Mouse (Mus musculus) left cerebral cortex, adult 9 months (tissue): ENCODE measurements around the gene F2rl3.
A peak's percentile ranks its signal among the peaks of the same experiment; 100 is the strongest.

Experiments used
- DNase-seq, 2 experiments: peaks; one replicate each; pipeline ENCODE4 v3.0.0; 2022; ENCODE audit warnings: low spot score in 2 of 2

F2rl3 gene

DNA sequence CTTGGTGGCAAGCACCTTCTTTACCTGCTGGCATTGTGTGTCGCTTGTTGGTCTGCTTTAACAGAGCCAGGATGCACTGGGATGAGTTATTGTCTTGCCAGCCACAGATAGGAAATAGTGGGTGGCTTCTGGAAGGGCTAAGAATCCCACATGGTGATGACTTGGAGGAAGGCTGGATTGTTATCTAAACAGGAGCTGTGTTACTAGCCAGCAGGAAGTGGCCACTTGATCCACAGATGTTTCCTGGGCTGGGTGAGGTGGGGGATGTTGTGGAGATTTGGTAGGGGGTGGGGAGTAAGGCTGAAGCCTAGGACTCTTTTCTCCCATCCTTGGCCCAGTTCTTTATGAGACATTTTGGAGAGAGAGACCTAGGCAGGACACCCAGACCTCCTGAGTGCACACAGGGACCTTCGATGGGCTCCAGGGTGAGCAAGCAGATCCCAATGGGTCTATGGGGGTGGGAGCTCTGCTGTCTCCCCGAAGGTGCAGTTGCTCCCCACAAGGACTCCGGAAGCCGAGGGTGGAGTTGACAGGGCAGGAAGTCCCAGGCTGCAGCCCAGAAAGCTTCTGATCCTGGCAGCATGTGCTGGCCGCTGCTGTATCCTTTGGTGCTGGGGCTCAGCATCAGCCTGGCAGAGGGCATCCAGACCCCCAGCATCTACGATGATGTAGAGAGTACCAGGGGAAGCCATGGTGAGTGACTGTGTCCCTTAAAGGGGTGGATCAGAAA is at the start of gene F2rl3:
Gene F2rl3, plus strand, starts transcription at position 559 of the 730 bp plus-strand sequence.
- no peak for DNase-seq

DNA sequence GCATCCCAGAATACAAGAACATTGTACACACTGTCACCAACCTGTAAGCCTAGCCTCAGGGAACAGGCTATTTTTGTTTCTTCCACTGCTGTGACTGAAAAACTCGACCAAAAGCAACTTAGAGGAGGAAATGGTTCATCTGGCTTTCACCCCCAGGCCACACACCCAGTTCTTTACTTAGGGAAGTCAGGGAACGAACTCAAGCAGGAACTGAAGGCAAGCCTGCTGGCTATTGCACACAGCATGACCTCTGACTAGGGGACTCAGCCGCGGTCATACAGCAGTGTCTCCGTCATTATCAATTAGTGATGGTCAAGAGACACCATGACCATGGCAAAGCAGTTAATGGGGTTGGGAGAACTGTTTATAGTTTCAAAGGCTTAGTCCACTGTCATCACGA is 49.1 kb upstream of the F2rl3 start:
- no peak for DNase-seq

DNA sequence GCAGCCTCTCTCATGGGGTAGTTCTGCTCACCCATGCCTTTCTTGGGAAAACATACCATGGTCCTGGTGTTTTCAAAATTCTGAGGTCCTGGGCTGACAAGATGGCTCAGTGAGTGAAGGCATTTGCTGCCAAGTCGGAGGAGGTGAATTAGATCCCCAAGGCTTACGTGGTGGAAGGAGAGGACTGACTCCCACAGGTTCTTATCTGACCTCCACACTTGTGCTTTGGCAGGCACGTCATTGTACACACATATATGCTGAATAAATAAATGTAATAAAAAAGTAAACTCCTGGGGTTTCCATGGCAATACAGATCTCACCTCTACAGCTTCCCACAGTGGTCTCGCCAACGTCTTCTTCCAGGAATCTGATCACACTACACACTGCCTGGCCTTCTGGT is 45.1 kb upstream of the F2rl3 start:
- DNase-seq, result no peak

DNA sequence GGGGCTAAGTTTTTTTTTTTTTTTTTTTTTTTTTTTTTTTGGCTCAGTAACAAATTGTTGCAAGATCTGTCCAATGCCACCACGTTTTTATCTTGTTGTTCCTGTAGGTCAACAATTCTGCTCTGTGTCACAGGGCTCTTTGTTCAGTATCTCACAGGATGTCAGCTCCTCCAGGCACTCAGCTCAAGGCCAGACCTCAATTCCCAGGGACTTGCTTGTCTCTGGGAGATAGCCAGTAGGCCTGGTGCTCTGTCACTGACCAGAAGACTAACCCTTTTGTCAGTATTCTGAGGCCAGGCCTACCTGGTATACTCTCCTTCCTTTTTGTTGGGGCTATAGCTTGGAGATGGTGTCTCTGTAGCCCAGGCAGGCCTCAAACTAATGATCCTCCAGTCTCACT is 41.1 kb upstream of the F2rl3 start:
- DNase-seq, result no peak

DNA sequence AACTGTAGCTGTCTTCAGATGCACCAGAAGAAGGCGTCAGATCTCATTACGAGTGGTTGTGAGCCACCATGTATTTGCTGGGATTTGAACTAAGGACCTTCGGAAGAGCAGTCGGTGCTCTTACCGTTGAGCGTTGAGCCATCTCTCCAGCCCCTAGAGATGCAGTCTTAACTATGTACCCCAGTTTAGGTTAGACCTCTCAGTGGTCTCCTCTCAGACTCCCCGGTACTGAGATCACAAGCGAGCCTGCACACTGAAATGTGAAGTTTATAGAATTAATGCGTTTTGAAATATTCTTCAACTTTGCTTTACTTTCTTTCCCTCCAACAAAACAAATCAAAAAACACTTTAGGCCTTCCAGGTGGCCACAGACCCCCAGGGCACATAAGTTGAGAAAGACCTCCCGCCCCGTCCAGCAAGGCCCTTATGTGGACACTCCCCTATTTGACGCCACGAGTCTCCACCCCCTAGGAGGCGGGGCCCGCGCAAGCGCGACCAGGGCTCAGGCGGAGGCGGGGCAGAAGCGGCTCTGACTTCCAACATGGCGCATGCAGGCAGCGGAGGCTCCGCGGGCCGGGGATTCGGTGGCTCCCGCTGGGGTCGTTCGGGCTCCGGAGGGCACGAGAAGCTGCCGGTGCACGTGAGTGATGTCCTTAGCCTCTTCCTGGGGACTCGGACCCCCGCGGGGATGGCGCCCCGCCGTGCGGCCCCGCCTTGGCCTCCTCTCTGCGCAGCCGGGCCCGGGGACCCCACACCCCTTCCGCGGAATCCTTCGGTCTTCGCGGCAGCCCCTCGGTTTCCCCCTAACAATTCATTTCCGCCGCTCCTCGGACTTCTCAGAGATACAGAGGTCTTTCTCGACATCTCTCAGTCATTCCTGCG is 38.7 kb upstream of the F2rl3 start, which contains the start of gene Sin3b:
Gene Sin3b, plus strand, starts transcription at position 517 of the 882 bp plus-strand sequence.
- peak; percentile 73 to 94 for DNase-seq

DNA sequence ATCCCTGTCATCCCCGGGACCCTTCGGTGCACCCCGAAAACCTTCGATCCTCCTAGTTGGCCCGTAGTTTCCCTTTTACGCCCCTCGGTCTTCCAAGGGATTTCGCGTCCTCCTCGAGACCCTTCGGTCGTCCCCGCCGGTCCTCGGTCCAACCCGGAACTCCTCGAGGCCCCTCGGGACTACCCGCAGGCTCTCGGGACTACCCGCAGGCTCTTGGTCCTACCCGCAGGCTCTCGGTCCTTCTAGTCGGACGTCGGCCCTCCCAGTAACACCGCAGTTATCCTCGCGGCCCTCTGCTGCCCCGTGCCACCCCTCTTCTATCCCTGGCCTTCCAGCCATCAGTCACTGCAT is 38.1 kb upstream of the F2rl3 start:
- no peak for DNase-seq

DNA sequence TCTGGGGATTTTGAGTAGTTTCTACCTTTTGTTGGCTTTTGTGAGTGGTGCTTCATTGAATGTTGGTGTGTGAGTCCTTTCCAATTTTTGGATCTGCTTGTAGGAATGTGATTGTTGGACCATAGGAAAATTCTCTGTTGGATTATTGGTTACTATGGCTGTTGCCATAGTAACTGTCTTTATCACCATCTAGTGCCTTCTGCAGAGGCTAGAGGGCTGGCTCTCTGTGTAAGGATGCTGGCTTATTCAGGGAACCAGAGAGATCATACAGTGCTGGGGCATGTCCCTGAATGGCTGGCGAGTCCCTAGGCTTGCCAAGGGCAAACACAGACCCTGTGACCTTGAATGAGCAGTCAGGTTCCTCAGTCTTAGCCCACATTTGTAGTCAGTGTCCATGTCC is 33.0 kb upstream of the F2rl3 start:
- DNase-seq, result no peak

DNA sequence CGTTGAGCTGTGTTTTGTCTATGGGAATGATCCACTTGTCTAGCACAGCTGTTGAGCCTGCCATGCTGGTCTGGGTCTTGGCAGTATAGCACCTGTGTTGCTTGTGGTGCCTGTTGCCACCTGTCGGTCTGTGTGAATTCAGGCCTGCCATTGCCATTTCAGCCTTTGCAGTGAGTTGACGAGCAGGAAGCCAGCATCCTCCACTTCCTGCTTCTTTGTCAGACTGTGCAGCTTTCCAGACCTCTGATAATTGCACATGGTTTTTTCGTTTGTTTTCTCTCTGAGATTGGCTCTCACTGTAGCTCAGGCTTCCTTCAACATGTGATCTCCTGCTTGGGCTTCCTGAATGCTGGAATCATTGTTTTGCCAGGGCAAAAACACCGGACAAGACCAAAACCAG is 26.7 kb upstream of the F2rl3 start:
- DNase-seq, result no peak

DNA sequence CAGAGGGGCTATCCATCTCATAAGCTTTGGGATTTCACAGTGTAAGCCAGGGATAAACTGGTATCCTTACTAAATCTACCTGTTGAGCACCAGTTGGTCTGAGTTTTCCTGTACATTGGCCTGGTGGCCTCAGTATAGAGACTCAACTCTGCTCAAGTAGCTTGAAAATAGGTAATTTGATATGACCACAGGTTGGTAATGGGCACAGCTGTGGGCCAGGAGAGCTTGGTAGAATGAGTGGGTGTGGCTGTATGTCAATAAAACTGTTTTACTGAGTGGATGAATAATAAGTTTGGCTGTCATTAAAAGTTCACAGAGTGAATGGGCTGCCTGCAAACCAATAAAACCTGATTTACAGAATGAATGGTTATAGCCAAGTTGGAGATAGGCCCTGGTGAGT is 24.8 kb upstream of the F2rl3 start:
- no peak for DNase-seq

DNA sequence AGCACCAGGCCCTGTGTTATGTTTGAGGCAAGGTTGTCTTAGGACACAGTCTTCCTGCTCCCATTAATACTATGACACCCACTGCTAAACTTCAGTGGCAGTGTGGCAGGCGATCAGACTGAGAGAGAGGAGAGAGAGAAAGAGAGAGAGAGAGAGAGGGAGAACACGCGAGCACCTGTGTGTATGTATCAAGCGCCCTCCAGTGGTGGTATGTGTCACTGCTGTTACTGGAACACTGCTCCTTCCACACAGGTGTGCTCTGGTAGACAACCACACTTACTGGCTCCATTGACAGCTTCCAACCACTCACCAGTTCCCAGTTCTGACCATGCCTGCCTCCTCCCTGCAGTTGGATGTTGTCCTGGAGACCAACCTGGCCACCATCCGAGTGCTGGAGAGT is 15.6 kb upstream of the F2rl3 start:
- peak in 1 of 2 experiments; percentile 71 for DNase-seq

DNA sequence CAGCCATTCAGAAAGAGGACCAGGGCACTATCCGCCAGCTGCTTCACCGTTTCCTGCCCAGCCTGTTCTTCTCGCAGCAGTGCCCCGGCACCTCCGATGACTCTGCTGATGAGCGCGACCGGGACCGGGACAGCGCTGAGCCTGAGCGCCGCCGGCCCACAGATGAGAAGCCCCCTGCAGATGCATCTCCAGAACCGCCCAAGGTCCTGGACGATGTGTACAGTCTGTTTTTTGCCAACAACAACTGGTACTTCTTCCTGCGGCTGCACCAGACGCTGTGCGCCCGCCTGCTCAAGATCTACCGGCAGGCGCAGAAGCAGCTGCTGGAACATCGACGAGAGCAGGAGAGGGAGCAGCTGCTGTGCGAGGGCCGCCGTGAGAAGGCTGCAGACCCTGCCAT is 11.8 kb upstream of the F2rl3 start:
- no peak for DNase-seq

DNA sequence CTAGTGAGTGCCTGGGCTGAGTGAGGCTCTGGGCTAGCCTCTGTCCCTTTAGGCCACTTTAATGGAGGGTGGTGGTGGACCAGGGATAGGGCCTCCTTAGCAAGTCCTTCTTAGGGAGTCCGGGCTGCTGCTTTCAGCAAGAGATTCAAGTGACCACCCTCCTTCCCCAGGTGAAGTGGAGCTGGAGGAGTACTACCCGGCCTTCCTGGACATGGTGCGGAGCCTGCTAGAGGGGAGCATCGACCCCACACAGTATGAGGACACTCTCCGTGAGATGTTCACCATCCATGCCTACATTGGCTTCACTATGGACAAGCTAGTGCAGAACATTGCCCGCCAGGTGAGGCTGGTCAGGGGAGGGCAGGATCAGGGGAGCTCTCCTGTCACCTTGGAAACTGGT is 11.4 kb upstream of the F2rl3 start:
- no peak for DNase-seq

DNA sequence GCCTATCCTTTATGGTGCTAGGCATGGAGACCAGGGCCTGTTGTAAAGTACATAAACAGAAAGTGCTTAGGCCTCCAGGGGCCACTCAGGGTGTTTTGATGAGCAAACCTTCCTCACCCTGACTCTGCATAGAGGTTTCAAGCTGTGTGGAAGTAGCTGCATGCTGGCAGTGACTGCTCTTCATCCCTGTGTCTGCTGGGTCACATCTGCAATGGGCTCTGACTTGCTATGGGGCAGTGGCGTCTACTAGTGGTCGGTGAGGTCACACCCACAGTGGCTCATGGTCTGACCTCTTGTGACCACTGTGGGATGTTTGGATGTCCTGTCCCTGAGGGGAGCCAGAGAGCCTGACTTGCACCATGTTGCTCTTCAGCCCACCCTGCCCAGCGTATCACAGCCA is 10.6 kb upstream of the F2rl3 start:
- DNase-seq, result no peak

DNA sequence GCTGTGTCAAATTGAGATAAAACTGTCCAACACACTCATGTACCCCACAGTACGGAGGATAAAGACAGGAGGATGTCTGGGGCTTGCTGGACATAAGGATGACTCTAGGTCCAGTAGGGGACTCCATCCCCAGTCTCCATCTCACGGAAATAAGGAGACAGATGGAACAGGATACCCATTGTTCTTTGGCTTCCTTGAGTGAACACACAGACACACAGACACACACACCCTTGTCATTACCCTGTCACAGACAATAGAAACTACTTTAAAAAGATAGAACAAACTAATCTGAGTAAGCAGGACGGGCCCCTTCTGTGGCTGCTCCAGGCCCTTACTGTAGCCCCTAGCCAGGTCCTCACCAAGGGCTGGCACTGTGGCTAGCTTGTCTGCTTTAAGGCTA is 9.4 kb upstream of the F2rl3 start:
- DNase-seq, result no peak

DNA sequence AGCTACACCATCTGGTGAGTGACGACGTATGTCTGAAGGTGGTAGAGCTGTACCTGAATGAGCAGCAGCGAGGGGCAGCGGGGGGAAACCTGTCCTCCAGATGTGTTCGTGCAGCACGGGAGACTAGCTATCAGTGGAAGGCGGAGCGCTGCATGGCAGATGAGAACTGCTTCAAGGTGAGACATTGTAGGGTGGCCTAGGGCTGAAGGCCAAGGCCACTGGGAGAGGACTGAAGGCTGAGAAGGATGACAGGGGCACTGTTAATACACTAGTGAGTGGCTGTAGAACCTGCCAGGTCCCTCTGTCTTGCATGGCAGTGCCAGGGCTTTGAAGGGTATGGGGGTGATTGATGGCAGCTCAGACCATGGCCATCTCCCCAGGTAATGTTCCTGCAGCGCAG is 8.5 kb upstream of the F2rl3 start:
- DNase-seq, result no peak

DNA sequence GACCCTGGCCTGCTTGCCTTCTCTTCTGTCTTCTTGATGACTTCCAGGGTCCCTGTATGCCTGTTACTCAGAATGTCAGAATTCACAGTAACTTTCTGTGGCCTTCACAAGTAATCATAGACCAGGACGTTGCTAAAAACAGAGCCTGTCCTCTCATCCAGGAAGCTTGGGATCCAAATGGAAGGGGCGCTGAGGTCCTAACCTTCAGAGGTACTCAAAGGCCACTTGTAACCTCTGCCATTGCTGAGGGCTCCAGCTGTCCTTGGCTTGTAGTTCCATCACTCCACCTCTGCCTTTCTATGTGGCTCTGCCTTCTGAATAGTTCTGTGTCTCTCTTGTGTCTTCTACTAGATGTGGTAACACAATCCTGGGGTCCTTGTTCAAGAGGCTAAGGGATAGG is 7.9 kb upstream of the F2rl3 start:
- DNase-seq, result no peak

DNA sequence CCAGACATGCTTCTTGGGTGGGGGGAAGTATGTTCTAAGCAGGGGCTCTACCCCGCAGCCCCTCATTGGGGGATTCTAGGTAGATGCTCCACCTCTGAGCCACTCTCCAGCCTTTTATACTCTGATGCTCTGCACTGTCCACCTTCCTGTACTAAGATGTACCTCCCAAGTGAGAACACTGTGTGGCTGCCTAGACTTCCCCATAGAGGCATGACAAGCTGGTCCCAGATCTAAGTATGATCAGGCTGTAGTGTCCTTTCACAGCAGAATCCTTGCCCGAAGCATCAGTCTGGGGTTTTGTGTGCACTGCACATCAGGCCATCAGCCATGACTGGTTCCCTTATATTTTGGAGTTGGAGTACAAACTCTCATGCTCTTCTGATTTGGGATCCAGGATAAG is 5.6 kb upstream of the F2rl3 start:
- DNase-seq, result no peak

DNA sequence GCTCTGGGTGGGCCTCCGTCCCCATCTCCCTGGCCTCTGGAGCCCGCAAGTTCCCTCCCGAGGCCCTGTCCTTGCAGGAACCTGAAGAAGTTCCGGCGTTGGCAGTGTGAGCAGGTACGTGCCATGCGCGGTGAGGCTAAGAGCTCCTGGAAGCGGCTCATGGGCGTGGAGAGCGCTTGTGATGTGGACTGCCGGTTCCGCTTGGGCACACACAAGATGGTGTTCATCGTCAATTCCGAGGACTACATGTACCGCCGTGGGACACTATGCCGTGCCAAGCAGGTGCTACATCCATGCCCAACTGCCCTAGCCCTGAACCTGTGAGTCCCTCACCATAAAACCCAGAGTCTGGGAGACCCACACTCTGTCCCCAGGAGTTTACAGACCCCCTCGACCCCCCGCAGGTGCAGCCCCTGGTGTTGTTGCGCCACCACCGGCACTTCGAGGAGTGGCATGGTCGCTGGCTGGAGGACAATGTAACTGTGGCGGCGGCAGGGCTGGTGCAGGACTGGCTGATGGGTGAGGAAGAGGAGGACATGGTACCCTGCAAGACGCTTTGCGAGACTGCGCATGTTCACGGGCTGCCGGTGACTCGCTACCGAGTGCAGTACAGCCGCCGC is 4.8 kb upstream of the F2rl3 start:
- no peak for DNase-seq

DNA sequence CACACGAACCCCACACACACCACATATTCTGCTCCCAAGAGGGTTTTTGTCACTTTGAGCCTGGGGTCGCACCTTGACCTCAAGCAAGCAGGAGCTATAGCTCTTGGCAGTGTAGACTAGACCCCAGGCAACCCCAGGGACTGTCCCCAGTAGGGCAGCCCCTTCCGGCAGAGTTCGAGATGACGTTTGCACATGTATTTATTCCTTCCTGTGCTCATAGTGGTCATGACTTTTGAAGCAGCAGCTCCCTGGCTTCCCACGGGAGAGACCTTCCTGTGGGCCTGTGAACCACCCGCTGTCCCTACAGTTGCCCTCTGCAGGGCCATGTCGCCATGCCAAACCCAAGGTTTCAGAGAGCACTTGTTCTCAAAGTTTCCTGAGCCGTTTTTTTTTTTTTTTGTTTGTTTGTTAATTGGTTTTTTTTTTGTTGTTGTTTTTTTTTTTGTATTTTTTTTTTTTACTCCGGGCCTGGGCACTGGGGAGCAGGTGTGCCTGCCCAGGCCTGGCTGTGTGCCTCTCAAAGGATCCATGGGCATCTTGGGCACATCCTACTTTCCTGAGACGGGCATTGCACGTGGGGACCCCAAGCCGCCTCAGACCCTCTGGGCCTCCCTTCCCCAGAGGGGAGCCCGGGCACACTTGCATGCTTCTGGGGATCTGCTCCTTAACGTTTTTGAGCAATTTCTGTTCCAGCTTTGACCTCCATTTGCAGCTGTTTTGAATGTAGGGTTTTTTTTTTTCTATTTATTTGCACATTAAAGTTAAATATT is 4.1 kb upstream of the F2rl3 start:
- DNase-seq, result peak in 1 of 2 experiments; percentile 1

DNA sequence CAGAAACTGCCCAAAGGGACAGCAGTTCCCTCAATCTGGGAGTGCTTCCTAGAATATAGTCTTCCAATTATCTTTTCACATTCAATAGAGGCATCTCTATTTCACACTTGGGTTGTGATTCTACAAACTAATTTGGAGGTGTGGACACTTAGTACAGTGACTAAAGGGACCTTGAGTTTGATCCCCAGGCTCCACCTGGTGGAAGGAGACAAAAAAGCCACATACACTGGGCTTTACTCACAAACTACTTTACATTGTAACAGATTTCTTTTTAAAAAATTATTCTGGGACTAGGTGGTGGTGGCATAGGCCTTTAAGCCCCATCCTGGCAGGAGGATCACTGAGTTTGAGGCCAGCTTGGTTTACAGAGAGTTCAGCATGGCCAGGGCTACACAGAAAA is 3.4 kb upstream of the F2rl3 start:
- peak in 1 of 2 experiments; percentile 1 for DNase-seq

DNA sequence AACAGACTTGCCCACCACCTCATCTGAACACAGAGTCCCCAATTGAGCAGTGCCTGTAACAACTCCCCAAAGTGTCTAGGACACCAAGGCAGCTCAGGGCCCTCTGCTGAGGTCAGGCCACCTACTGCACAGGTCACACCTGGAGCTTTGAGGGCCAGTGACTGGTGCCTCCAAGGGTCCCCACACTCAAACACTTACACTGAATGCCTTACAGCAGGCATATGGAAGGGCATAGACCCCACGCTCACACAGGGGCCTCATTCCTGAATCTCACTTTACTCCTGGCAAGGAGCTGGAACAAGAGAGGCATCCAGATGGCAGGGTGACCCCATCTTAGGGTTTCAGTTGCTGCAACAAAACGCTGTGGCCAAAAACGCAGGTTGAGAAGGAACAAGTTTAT is 1.5 kb upstream of the F2rl3 start:
- no peak for DNase-seq

DNA sequence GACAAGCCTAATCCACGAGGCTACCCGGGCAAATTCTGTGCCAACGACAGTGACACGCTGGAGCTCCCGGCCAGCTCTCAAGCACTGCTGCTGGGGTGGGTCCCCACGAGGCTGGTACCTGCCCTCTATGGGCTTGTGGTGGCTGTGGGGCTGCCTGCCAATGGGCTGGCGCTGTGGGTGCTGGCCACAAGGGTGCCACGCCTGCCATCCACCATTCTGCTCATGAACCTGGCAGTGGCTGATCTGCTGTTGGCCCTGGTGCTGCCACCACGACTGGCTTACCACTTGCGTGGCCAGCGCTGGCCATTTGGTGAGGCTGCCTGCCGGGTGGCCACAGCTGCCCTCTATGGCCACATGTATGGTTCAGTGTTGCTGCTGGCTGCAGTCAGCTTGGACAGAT is 626 bp downstream of the F2rl3 start:
- DNase-seq, result no peak
